Mouse (Mus musculus): ENCODE measurements around the gene Olfr1277.

Olfr1277 gene

DNA sequence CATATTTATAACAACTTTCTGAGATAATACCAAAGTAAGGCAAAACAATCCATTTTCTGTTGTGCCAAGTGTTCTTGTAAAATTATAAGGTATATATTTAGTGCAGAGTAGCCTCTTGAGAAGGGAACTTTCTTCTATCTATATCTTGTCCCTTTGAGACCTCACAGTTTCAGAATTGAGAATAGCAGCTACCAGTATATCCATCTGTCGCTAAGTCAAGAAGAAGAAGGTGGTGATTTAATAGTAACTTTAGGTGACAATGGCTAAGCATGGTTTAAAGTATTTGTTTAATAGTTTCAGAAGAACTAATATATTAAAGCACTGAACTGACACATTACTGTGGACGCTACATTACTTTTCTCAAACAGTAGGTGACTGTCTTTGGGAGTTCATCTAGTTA, at the start of gene Olfr1277:
Gene Olfr1277, minus strand, starts transcription at position 101 of the 400 bp plus-strand sequence.
- no peak for DNase-seq

DNA sequence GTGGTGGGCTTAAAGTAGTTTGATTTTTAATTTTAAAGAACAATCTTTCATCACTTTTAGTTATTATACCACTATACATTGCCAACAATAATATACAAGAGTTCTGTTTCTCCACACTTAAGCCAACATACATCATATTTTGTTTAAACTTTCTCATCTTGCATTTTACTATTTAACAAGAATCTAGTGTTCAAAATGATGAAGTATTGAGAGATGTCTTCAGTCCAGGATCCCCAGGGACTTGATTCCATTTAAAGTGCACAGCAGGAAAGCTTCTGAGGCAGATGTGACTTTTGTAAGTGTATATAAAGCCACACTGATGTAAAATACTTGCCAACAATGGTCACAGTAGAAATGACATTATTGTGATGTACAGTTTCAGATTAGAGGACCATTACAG, 39.8 kb upstream of the Olfr1277 start, which contains the start of gene Olfr1280:
Gene Olfr1280, plus strand, starts transcription at position 301 of the 400 bp plus-strand sequence.
- DNase-seq, result no peak

DNA sequence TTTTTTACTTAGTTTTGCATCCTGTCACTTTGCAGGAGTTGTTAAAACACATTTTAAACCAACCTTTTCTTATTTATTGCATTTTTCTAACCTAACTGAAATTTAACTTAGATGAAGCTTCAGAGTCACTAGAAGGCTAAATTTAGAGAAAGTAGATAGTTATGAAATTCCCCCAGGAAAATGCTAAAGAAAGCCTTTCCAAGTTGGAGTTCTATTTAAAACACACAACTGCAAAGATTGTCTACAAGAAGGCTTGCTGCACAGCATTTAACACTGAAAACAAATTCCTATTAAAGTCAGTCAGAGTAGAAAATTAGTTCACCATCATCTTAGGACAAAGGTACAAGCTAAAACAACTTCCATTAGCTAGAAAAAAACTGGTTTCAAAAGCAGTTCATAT, 26.5 kb upstream of the Olfr1277 start, which contains the start of gene Olfr1279:
Gene Olfr1279, plus strand, starts transcription at position 262 of the 400 bp plus-strand sequence.
- DNase-seq, result no peak

GRCm38 (mm10) chr2:111298541-111298940, 24.6 kb upstream of the Olfr1277 start:
- DNase-seq, result no peak

GRCm38 (mm10) chr2:111289836-111290235, 15.9 kb upstream of the Olfr1277 start, which contains the start of gene Olfr1278:
TSS of gene Olfr1278 (plus strand) at chr2:111290136.
- DNase-seq, result no peak

DNA sequence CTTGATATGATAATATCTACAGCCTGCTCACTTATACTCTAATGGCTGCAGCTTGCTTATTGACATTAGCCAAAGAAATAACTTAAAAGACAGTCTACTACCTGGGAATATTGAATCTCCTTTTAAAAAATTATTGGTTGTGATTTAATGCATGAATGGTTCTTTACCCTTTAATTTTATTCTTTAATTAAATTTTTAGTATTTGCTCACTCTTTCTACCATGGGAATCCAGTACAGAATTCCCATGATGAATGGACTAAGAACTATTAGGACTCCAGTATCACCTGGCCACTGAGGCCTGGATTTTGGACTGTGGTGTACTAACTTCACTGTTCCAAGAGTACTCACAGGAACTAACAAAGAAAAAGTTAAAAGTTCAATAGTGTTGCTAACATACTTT, 19.7 kb downstream of the Olfr1277 start, which contains the start of gene Olfr1276:
Gene Olfr1276, plus strand, starts transcription at position 301 of the 400 bp plus-strand sequence.
- no peak for DNase-seq

- DNase-seq, result no peak
Measured at GRCm38 (mm10) chr2:111235186-111235585, 38.7 kb downstream of the Olfr1277 start, which contains the start of gene Olfr1275. TSS of gene Olfr1275 (minus strand) at chr2:111235286.

GRCm38 (mm10) chr2:111229502-111229901, 44.4 kb downstream of the Olfr1277 start, which contains the start of gene 4930430A15Rik:
TSS of gene 4930430A15Rik (minus strand) at chr2:111229602.
- DNase-seq, result no peak
